Mouse (Mus musculus) cerebellum, postnatal 25 days (tissue): Measurements from ENCODE around the gene Abi2.
"Not testable (repeated sequence)": the region's sequence is repeated elsewhere in the genome, so short reads cannot be mapped to it uniquely, and the experiment has no call there.

Experiments
- DNase-seq, 2 experiments: peaks; one replicate each; pipeline ENCODE4 v3.0.0; 2021; ENCODE audit warnings: mixed read lengths in 2 of 2

The Abi2 gene

GRCm38 (mm10) chr1:60409168-60409828 lies at the start of gene Abi2:
Gene Abi2 (plus strand): TSS chr1:60409619.
- peak; percentile 94 to 98 for DNase-seq

GRCm38 (mm10) chr1:60361626-60362025 lies 47.8 kb upstream of the Abi2 start:
- no peak for DNase-seq

GRCm38 (mm10) chr1:60376556-60376955 lies 32.9 kb upstream of the Abi2 start:
- DNase-seq, result no peak

- DNase-seq, result no peak
Measured at GRCm38 (mm10) chr1:60381910-60382309, 27.5 kb upstream of the Abi2 start.

GRCm38 (mm10) chr1:60404848-60405247 lies 4.6 kb upstream of the Abi2 start:
- peak in 1 of 2 experiments; percentile 40 for DNase-seq

- DNase-seq, result no peak
Measured at GRCm38 (mm10) chr1:60408501-60409167, 785 bp upstream of the Abi2 start.

- DNase-seq, result peak; percentile 73 to 79
Measured at GRCm38 (mm10) chr1:60409928-60410817, 754 bp downstream of the Abi2 start.

- no peak for DNase-seq
Measured at GRCm38 (mm10) chr1:60416724-60417123, 7.3 kb downstream of the Abi2 start.

- DNase-seq, result peak in 1 of 2 experiments; percentile 16
Measured at GRCm38 (mm10) chr1:60423882-60424281, 14.5 kb downstream of the Abi2 start.

GRCm38 (mm10) chr1:60428341-60428740 lies 18.9 kb downstream of the Abi2 start:
- no peak for DNase-seq

GRCm38 (mm10) chr1:60428932-60429331 lies 19.5 kb downstream of the Abi2 start:
- peak; percentile 53 to 71 for DNase-seq

GRCm38 (mm10) chr1:60431531-60431930 lies 22.1 kb downstream of the Abi2 start:
- DNase-seq, result no peak

- DNase-seq, result peak; percentile 38 to 50
Measured at GRCm38 (mm10) chr1:60432497-60432896, 23.1 kb downstream of the Abi2 start.

- not testable (repeated sequence) for DNase-seq
Measured at GRCm38 (mm10) chr1:60441438-60441837, 32.0 kb downstream of the Abi2 start.

- DNase-seq, result no peak
Measured at GRCm38 (mm10) chr1:60447067-60447466, 37.6 kb downstream of the Abi2 start.

GRCm38 (mm10) chr1:60449896-60450295 lies 40.5 kb downstream of the Abi2 start:
- DNase-seq, result peak; percentile 28 to 41

GRCm38 (mm10) chr1:60460623-60461022 lies 51.2 kb downstream of the Abi2 start:
- no peak for DNase-seq

- DNase-seq, result no peak
Measured at GRCm38 (mm10) chr1:60469491-60469890, 60.1 kb downstream of the Abi2 start.

- no peak for DNase-seq
Measured at GRCm38 (mm10) chr1:60470541-60470940, 61.1 kb downstream of the Abi2 start.

GRCm38 (mm10) chr1:60481561-60481960 lies 72.1 kb downstream of the Abi2 start:
- DNase-seq, result peak in 1 of 2 experiments; percentile 63

GRCm38 (mm10) chr1:60482881-60483280 lies 73.5 kb downstream of the Abi2 start:
- no peak for DNase-seq

GRCm38 (mm10) chr1:60485649-60486048 lies 76.2 kb downstream of the Abi2 start:
- DNase-seq, result no peak

- no peak for DNase-seq
Measured at GRCm38 (mm10) chr1:60488635-60489034, 79.2 kb downstream of the Abi2 start.
